Mouse (Mus musculus): Measurements from ENCODE around the gene Nrg4. TPM values are rescaled to one million over a fixed set of nuclear protein-coding genes. Genes with fewer than 3 reads are reported as not detected.

Nrg4 gene
- polyA plus RNA-seq (2015; fragmentation: Nextera tagmentation; extraction: Ambion mirVana) = 1.1 TPM in 2 replicates

DNA sequence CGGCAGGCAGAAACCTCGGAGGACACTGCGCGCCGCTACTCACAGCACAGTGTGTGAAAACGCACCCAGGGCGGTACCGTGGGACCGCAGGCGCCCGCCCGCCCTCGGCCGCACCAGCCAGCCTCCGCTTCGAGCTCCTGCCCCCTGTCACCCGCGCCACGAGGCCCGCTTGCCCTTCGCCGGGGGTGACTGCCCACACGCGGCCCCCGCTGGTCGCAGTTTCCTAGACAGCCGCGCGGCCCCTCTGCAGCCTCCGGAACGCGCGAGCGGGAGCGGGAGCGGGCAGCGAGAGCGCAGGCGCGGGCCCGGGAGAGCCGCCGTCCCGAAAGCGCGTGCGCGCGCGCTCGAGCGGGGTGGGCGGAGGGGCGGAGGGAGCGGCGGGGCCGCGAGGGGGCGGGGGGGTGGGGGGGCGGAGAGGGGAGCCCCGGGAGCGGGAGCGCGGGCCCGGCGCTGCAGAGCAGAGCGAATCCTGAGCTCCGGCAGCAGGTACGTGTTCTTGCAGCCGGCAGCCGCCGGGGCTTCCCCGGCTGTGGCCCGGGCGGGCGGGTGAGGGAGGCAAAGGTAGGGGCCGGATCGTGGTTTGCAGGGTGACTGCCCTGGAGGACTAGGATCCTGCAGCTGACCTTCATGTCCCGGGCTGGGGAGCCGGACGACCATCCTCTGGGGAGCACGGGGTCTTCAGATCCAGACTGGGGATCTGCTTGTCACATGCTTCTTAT lies at the start of gene Nrg4, which contains the start of gene Tmem266:
Gene Nrg4, minus strand, starts transcription at position 330 of the 719 bp plus-strand sequence.
Gene Tmem266, plus strand, starts transcription at position 399 of the 719 bp plus-strand sequence.
- WGBS = under 1% methylated on average over 51 of the region's 82 CpGs
- H3K27ac ChIP-seq = no peak within 1 kb of the TSS
- H3K36me3 ChIP-seq = no peaks in the 10 kb centered on the region
- no peaks in the 10 kb centered on the region for H3K27me3 ChIP-seq (replicated peaks)
- peak within 1 kb of the TSS; percentile 82 for H3K4me2 ChIP-seq
- peak within 1 kb of the TSS; percentile 59 for H3K9ac ChIP-seq
- H3K9me3 ChIP-seq = no peaks in the 10 kb centered on the region
- peaks cover 6% of the 10 kb centered on the region; the same call in 1 of the 2 replicates for H3K4me1 ChIP-seq
- H3K4me3 ChIP-seq (replicated peaks) = peak within 1 kb of the TSS; percentile 65
- ATAC-seq (ENCODE audit: insufficient read depth, low FRiP score, low read depth) = peak; percentile 80

DNA sequence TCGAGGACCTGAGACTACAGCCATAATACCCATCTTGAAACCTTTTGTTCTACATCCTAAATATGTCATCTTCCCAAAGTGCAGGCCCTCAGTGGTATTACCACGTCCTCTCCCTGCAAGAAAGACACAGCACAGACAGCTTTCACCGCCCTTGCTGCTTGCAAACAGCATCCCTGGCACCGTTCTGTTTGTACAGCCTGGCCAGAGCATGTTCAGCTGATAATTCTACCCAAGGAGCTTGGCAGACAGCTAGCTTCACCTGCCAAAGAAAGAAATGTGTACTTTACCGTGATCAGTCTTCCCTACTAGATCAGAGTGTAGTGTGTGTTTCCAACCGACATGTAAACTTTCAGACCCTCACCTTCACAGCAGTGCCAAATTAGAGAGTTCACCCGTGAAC lies 45.3 kb upstream of the Nrg4 start:
- no peaks in the 10 kb centered on the region for H3K27me3 ChIP-seq (replicated peaks)
- ATAC-seq (ENCODE audit: insufficient read depth, low FRiP score, low read depth) = no peak
- no peaks in the 10 kb centered on the region for H3K36me3 ChIP-seq
- no peak overlapping the region for H3K9ac ChIP-seq
- WGBS = 62% methylated on average over 7 of the region's 7 CpGs
- no peaks in the 10 kb centered on the region for H3K9me3 ChIP-seq
- H3K4me2 ChIP-seq = no peak overlapping the region
- no peak overlapping the region for H3K4me3 ChIP-seq (replicated peaks)
- no peaks in the 10 kb centered on the region for H3K4me1 ChIP-seq
- no peak overlapping the region for H3K27ac ChIP-seq

DNA sequence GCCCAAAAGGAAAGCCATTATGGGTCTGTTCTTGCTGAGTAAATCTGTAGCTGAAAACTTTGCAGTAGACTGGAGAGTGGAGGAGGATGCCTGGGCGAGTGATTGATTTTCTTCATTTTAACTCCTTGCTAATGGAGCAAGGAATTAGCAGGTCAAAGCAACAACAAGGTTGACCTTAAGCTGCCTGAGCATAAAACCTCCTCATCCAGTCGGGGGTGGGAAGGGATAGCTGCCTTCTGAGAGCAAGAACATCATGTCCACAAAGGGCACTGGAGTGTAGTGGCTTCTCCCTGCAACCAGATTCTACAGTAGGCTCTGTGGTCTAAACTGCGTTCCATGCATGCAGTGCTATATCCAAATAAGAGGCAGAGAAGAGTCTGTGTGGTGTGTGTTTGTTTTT lies 41.4 kb upstream of the Nrg4 start:
- H3K4me1 ChIP-seq = no peaks in the 10 kb centered on the region
- no peaks in the 10 kb centered on the region for H3K9me3 ChIP-seq
- no peak for ATAC-seq (ENCODE audit: insufficient read depth, low FRiP score, low read depth)
- no peak overlapping the region for H3K9ac ChIP-seq
- H3K4me3 ChIP-seq (replicated peaks) = no peak overlapping the region
- no peaks in the 10 kb centered on the region for H3K36me3 ChIP-seq
- 42% methylated on average over 3 of the region's 3 CpGs for WGBS
- no peak overlapping the region for H3K27ac ChIP-seq
- H3K27me3 ChIP-seq (replicated peaks) = no peaks in the 10 kb centered on the region
- no peak overlapping the region for H3K4me2 ChIP-seq

DNA sequence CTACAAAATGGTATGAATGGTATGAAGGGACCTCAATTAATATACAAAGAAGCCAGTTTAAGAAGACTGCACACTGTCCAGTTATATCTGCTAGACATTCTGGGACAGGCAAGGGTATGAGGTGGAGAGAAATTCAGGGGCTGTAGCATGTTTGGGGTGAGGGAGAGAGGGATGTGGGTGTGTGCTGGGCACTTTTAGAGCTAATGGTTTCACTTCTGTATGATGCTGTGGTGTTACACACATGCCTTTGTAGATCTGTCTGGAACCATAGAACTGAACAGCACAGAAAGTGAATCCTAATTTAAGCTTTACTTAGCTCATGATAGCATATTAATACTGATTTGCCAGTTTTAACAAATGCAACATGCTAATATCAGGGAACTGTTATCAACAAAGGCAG lies 37.1 kb upstream of the Nrg4 start:
- Histone ChIP-seq H3K27me3 (replicated peaks) (no peaks in the 10 kb centered on the region), H3K9ac (no peak overlapping the region), H3K27ac (no peak overlapping the region), H3K4me1 (0 out of 2 replicates have a peak, but pooled peaks cover 3% of the 10 kb centered on the region), H3K4me3 (replicated peaks) (no peak overlapping the region), H3K9me3 (no peaks in the 10 kb centered on the region), H3K4me2 (no peak overlapping the region), H3K36me3 (no peaks in the 10 kb centered on the region)
- no peak for ATAC-seq (ENCODE audit: insufficient read depth, low FRiP score, low read depth)

DNA sequence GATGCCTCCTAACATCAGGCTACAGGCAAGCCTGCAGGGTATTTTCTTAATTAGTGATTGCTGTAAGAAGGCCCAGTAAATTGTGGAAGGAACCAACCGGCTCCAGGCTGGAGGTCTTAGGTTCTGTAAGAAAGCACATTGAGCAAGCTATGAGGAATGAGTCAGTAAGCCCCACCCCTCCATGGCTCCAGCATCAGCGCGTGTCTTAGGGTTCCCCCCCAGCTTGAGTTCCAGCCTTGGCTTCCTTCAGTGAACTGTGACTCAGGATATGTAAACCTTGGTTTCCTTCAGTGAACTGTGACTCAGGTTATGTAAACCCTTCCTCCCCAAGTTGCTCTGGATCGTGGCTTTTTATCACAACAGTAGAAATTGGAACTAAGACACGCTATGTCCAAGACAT lies 35.3 kb upstream of the Nrg4 start:
- 0 out of 2 replicates have a peak, but pooled peaks cover 3% of the 10 kb centered on the region for H3K4me1 ChIP-seq
- H3K36me3 ChIP-seq = no peaks in the 10 kb centered on the region
- no peaks in the 10 kb centered on the region for H3K27me3 ChIP-seq (replicated peaks)
- no peaks in the 10 kb centered on the region for H3K9me3 ChIP-seq
- WGBS = 33% methylated on average over 5 of the region's 5 CpGs
- no peak overlapping the region for H3K9ac ChIP-seq
- H3K4me2 ChIP-seq = no peak overlapping the region
- no peak overlapping the region for H3K27ac ChIP-seq
- no peak overlapping the region for H3K4me3 ChIP-seq (replicated peaks)
- ATAC-seq (ENCODE audit: insufficient read depth, low FRiP score, low read depth) = 0 out of 2 replicates have a peak, but pooled peaks have one; percentile 39

DNA sequence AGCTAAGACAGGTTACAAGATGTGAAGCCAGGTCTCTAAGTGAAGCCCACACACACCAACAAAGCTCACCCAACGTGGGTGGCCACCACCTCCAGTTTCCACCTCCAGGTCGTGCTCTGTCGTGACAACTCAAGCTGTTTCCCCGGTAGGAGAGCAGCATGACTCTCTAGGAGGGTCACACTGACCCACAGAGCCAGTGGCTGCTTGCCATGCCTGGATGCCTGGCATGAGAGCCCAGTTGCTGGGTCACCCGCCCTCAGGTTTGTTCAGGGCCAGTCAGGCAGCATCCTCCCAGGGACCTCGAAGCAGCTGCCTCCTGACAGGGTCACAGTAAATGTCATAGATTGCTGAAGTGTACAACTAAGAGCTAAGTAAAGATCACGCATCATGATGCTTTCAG lies 34.2 kb upstream of the Nrg4 start:
- no peaks in the 10 kb centered on the region for H3K36me3 ChIP-seq
- H3K9me3 ChIP-seq = no peaks in the 10 kb centered on the region
- H3K27ac ChIP-seq = no peak overlapping the region
- WGBS = 53% methylated on average over 7 of the region's 7 CpGs
- ATAC-seq (ENCODE audit: insufficient read depth, low FRiP score, low read depth) = no peak
- 0 out of 2 replicates have a peak, but pooled peaks cover 3% of the 10 kb centered on the region for H3K4me1 ChIP-seq
- no peaks in the 10 kb centered on the region for H3K27me3 ChIP-seq (replicated peaks)
- no peak overlapping the region for H3K4me3 ChIP-seq (replicated peaks)
- H3K9ac ChIP-seq = no peak overlapping the region
- no peak overlapping the region for H3K4me2 ChIP-seq

DNA sequence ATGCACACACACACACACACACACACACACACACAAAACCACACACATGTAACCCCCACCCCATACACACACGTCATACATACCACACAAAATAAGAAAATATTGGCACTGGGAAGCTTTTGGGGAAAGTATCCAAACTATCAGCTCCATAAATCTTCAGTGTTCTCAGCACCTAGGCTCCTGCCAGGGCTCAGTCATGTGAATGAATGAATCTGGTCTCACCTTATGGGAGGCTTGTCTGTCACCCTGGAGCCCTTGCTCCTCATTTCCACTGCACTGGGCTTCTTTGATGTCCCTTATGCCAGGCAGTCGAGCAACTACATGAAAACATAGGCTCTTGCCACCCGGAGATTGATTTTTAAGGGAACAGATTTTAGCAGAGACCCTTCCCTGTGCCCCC lies 33.7 kb upstream of the Nrg4 start:
- no peaks in the 10 kb centered on the region for H3K9me3 ChIP-seq
- ATAC-seq (ENCODE audit: insufficient read depth, low FRiP score, low read depth) = no peak

DNA sequence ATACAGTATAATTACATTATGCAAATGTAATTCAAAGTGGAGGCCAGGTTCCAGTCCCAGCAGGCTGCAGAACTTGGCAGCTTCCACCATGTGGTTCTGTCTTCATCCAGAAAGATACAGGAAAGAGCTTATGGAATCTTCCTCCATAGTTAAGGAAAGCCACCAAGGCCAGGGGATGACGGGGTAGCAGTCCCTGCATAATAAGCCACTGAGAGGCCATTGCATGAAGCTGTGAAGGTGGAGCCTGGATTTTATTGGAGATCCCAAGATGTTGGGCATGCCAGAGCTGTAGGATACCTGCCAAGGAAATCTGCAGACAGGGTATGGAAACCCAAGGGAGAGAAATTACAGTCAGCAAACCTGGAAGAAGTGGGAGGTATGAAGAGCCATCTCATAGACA lies 30.5 kb upstream of the Nrg4 start:
- Histone ChIP-seq H3K9me3 (no peaks in the 10 kb centered on the region), H3K4me1 (0 out of 2 replicates have a peak, but pooled peaks cover 3% of the 10 kb centered on the region), H3K4me3 (replicated peaks) (no peak overlapping the region), H3K27ac (no peak overlapping the region), H3K9ac (no peak overlapping the region), H3K27me3 (replicated peaks) (no peaks in the 10 kb centered on the region), H3K36me3 (no peaks in the 10 kb centered on the region), H3K4me2 (no peak overlapping the region)
- ATAC-seq (ENCODE audit: insufficient read depth, low FRiP score, low read depth) = no peak
- WGBS = 87% methylated on average over 1 of the region's 1 CpGs

More for the DNA sequence above, 33.7 kb upstream of the Nrg4 start:
- Histone ChIP-seq H3K4me3 (replicated peaks) (no peak overlapping the region), H3K4me2 (no peak overlapping the region), H3K27ac (no peak overlapping the region), H3K9ac (no peak overlapping the region), H3K36me3 (no peaks in the 10 kb centered on the region), H3K4me1 (0 out of 2 replicates have a peak, but pooled peaks cover 3% of the 10 kb centered on the region), H3K27me3 (replicated peaks) (no peaks in the 10 kb centered on the region)
- WGBS = 72% methylated on average over 3 of the region's 3 CpGs

DNA sequence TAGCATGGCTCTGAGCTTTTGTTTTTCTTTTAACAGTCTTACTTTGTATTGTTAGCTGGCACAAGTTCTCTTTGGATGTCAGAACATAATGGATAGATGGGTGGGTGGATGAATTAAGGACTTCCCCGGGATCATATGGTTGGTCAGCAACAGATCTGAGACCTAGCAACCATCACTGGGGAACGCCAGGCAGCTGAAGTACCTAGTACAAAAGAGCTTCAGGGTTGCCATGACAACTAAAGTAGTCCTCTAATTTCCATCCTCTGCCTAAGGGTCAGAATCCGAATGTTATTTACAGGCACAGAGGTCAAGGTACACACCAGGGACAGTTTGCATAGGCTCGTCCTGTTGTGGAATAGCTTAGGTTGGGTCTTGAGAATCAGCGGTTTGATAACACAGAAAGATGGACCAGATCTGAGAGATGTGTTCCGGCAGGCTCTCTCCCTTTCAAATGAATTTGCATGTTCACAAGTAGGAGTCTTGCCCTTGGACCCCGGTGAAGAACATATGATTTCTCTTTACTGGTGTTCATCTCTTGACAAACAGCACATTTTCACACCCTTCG lies 28.7 kb upstream of the Nrg4 start:
- no peak overlapping the region for H3K27ac ChIP-seq
- no peaks in the 10 kb centered on the region for H3K9me3 ChIP-seq
- H3K4me1 ChIP-seq = no peaks in the 10 kb centered on the region
- ATAC-seq (ENCODE audit: insufficient read depth, low FRiP score, low read depth) = no peak
- no peaks in the 10 kb centered on the region for H3K36me3 ChIP-seq
- no peaks in the 10 kb centered on the region for H3K27me3 ChIP-seq (replicated peaks)
- H3K4me2 ChIP-seq = no peak overlapping the region
- H3K9ac ChIP-seq = no peak overlapping the region
- 54% methylated on average over 8 of the region's 8 CpGs for WGBS
- no peak overlapping the region for H3K4me3 ChIP-seq (replicated peaks)

DNA sequence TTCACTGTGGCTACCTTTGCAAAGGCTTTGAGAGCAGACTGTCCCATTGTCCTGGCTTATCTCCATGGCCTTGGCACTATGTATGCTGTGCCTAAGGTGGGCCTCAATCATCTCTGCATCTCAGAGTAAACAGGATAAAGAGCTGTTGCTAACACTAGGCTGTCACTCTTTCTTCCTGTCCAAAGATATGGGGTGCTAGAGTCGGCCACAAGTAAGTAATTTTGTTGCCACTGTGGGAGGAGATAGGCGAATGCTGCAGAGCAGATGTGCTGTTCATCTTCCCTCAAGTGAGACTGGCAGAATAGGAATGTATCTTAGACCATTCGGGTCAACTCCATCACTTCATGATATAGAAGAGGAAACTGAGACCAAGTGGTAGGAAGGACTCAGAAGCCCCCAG lies 28.0 kb upstream of the Nrg4 start:
- H3K4me1 ChIP-seq = no peaks in the 10 kb centered on the region
- H3K4me2 ChIP-seq = no peak overlapping the region
- H3K4me3 ChIP-seq (replicated peaks) = no peak overlapping the region
- H3K9me3 ChIP-seq = no peaks in the 10 kb centered on the region
- no peak for ATAC-seq (ENCODE audit: insufficient read depth, low FRiP score, low read depth)
- no peaks in the 10 kb centered on the region for H3K27me3 ChIP-seq (replicated peaks)
- no peaks in the 10 kb centered on the region for H3K36me3 ChIP-seq
- H3K27ac ChIP-seq = no peak overlapping the region
- 65% methylated on average over 3 of the region's 3 CpGs for WGBS
- H3K9ac ChIP-seq = no peak overlapping the region

DNA sequence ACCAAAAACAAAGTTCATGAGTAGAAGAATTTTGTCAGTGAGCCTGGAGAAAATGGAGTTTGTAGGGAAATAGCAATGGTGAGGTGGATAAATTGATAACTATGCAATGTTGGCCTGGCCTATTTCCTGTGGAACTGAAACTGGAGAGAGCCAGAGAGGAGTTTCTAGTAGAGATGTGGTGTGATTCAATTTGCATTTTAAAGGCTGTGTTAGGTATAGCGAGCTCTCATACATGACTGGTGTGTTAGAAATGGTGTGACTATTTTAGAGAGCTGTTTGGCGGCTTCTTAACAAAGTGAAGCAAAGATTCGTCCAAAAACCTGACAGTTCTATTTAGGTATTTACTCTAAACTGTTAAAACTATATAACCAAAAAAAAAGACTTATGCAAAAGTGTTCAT lies 22.0 kb upstream of the Nrg4 start:
- Histone ChIP-seq H3K4me3 (replicated peaks) (no peak overlapping the region), H3K9me3 (no peaks in the 10 kb centered on the region), H3K9ac (no peak overlapping the region), H3K27ac (no peak overlapping the region), H3K27me3 (replicated peaks) (no peaks in the 10 kb centered on the region), H3K36me3 (no peaks in the 10 kb centered on the region), H3K4me2 (no peak overlapping the region), H3K4me1 (no peaks in the 10 kb centered on the region)
- WGBS = 76% methylated on average over 3 of the region's 3 CpGs
- no peak for ATAC-seq (ENCODE audit: insufficient read depth, low FRiP score, low read depth)

DNA sequence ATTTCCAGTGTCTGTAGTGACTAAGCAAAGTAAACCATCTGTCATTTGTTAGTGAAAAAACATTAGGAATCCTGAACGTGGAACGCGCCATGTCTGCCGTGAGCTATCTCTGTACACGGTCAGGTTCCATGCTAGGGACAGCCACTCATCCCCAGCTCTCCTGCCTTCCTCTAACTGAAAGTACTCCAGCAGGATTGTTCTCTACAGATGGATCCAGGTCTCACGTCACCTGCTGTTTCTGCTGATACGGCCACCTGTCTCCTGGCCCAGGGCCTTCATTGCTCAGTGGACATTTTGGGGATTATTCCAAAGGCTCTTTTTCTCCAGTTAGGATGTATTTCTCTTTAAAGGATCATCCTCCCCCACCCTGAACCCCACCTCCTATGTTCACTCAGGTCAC lies 18.7 kb upstream of the Nrg4 start:
- Histone ChIP-seq H3K4me3 (replicated peaks) (no peak overlapping the region), H3K27me3 (replicated peaks) (no peaks in the 10 kb centered on the region), H3K27ac (no peak overlapping the region), H3K4me2 (no peak overlapping the region), H3K9me3 (no peaks in the 10 kb centered on the region), H3K9ac (no peak overlapping the region), H3K36me3 (no peaks in the 10 kb centered on the region), H3K4me1 (no peaks in the 10 kb centered on the region)
- whole genome bisulfite sequencing = 87% methylated on average over 7 of the region's 7 CpGs
- ATAC-seq (ENCODE audit: insufficient read depth, low FRiP score, low read depth) = no peak
